In the genomic region with DNA sequence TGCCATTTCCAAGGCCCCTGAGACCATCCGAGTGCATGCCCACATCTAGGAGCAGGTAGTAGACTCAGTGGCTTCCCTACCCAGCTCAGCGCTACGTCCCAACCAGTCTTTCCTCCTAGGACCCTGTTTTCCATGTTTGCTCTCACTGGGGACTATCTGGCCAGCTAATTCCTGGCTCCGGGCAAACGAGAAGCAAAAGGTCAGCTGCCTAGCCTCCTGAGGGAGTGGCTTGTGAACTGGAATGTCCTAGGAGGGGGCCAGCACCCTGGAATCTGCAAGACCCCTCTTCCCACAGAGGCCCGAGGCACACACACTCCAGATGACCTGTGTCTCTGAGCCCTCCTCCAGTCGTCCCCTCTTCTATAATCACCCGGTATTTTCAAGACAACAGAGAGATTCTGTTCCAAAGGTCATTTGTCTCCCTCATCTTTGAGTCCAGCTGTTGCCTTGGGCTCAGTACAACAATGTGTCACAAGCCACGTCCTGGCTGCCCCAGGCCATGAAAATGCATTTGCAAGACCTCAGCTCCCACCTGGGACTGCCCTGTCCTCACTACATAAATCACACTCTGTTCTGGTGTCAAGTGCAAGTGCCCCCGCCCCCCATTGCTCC, we compare ENCODE assay signal across 11 mouse cellular contexts.
DNase-seq lines count a peak whose midpoint lies in the region; ATAC-seq and TF ChIP-seq lines count a peak whose summit lies in the region.
"Had no signal": no experiment of that assay in that cellular context is flagged by ENCODE, and none has a peak within 500 bp of the region (broad histone marks: within the 10 kb centered on the region; RNA-seq: fewer than 3 reads in every experiment).

No protein-coding gene starts in this region.

- H3K9ac ChIP-seq in forebrain, embryonic 11.5 days (ENCODE audit: low read length), result no peak overlapping the region
- H3K9ac ChIP-seq in forebrain, embryonic 16.5 days (replicated peaks; ENCODE audit: low read depth, low read length), result no peak overlapping the region
- H3K9ac ChIP-seq: embryonic facial prominence, embryonic 13.5 days; hindbrain, embryonic 15.5 days; limb, embryonic 15.5 days had no signal

- WGBS in forebrain, embryonic 11.5 days, result 50% methylated on average over 10 of the region's 10 CpGs
- WGBS in forebrain, embryonic 16.5 days, result 54% methylated on average over 10 of the region's 10 CpGs

- H3K27ac ChIP-seq in forebrain, embryonic 11.5 days (ENCODE audit: low read depth, low read length), result 0 out of 2 replicates have a peak overlapping the region, but pooled peaks have one; percentile 0
- no peak overlapping the region for H3K27ac ChIP-seq in forebrain, embryonic 16.5 days (ENCODE audit: low read length)
- H3K27ac ChIP-seq in left cerebral cortex, adult 2 months, result no peak overlapping the region
- H3K27ac ChIP-seq: embryonic facial prominence, embryonic 13.5 days; hindbrain, embryonic 15.5 days; limb, embryonic 15.5 days had no signal

- H3K27me3 ChIP-seq in forebrain, embryonic 11.5 days (ENCODE audit: control insufficient read depth, insufficient read depth, low read length), result no peaks in the 10 kb centered on the region
- H3K27me3 ChIP-seq in forebrain, embryonic 16.5 days (replicated peaks; ENCODE audit: control insufficient read depth, insufficient read depth, low read length), result no peaks in the 10 kb centered on the region
- H3K27me3 ChIP-seq: hindbrain, embryonic 15.5 days had no signal

- H3K4me1 ChIP-seq in forebrain, embryonic 11.5 days (replicated peaks; ENCODE audit: control insufficient read depth, insufficient read depth, low read length), result peaks cover 4% of the 10 kb centered on the region; the same call in 1 of the 2 replicates
- peaks cover 11% of the 10 kb centered on the region for H3K4me1 ChIP-seq in forebrain, embryonic 16.5 days (replicated peaks; ENCODE audit: control insufficient read depth, insufficient read depth, low read length)

- no peak for TF ChIP-seq CTCF in left cerebral cortex, adult 2 months (IDR thresholded peaks at IDR 0.05)

- H3K4me2 ChIP-seq in forebrain, embryonic 11.5 days (ENCODE audit: low read depth, low read length, severe bottlenecking), result 0 out of 2 replicates have a peak overlapping the region, but pooled peaks have one; percentile 21
- no peak overlapping the region for H3K4me2 ChIP-seq in forebrain, embryonic 16.5 days (ENCODE audit: low read length)
- H3K4me2 ChIP-seq: embryonic facial prominence, embryonic 13.5 days; limb, embryonic 15.5 days had no signal

- DNase-seq in forebrain, embryonic 11.5 days (ENCODE audit: low spot score), result no peak
- peak; percentile 55 for DNase-seq in adipocyte (ENCODE audit: low spot score)
- DNase-seq in heart, postnatal 4 days, result peak; percentile 35
- DNase-seq in lung, adult 18-20 months, result peak; percentile 45 to 53
- no peak for DNase-seq in retina, postnatal 1 day
- DNase-seq in left cerebral cortex, adult 2 months (ENCODE audit: extremely low spot score in 1 of 2, low spot score in 2 of 2), result no peak

- no peak overlapping the region for H3K4me3 ChIP-seq in forebrain, embryonic 11.5 days (ENCODE audit: low read depth, low read length)
- H3K4me3 ChIP-seq in forebrain, embryonic 16.5 days (replicated peaks; ENCODE audit: low read length), result no peak overlapping the region
- no peak overlapping the region for H3K4me3 ChIP-seq in left cerebral cortex, adult 2 months
- H3K4me3 ChIP-seq: embryonic facial prominence, embryonic 13.5 days; hindbrain, embryonic 15.5 days; limb, embryonic 15.5 days had no signal

- no peak for ATAC-seq in forebrain, embryonic 11.5 days (replicated peaks; ENCODE audit: low FRiP score)
- no peak for ATAC-seq in forebrain, embryonic 16.5 days
- no peak for ATAC-seq in megakaryocyte, adult 5-6 weeks (ENCODE audit: poor library complexity, severe bottlenecking)

- no peaks in the 10 kb centered on the region for H3K36me3 ChIP-seq in forebrain, embryonic 11.5 days (ENCODE audit: control insufficient read depth, insufficient read depth, low read length)
- no peaks in the 10 kb centered on the region for H3K36me3 ChIP-seq in forebrain, embryonic 16.5 days (ENCODE audit: control insufficient read depth, insufficient read depth)
- H3K36me3 ChIP-seq: embryonic facial prominence, embryonic 13.5 days; hindbrain, embryonic 15.5 days; limb, embryonic 15.5 days had no signal

- no peaks in the 10 kb centered on the region; the same call in 1 of the 2 replicates for H3K9me3 ChIP-seq in forebrain, embryonic 11.5 days (ENCODE audit: control insufficient read depth, low read length)
- no peaks in the 10 kb centered on the region for H3K9me3 ChIP-seq in forebrain, embryonic 16.5 days (ENCODE audit: control insufficient read depth, low read length)
- H3K9me3 ChIP-seq: embryonic facial prominence, embryonic 13.5 days; hindbrain, embryonic 15.5 days; limb, embryonic 15.5 days had no signal

- intact Hi-C loops in left cerebral cortex, adult 2 months (cut with DNase I), result no loop called here

Comparison
In these comparisons a context has a peak if more than half of its experiments do, and no peak if none do; other contexts are left out.
1. DNase-seq: peak in adipocyte (single experiment), heart, postnatal 4 days (single experiment) and lung, adult 18-20 months (2 of 2); none in forebrain, embryonic 11.5 days (single experiment), retina, postnatal 1 day (single experiment) and left cerebral cortex, adult 2 months (0 of 2).